Mouse (Mus musculus) small intestine, adult 2 months (tissue): ENCODE data around the gene Lrit2.

ENCODE experiments used
- CTCF ChIP-seq: fragments of 200-500 bp; IDR thresholded peaks from 2 replicates; pipeline ENCODE4 v1.5.1; 2012; ENCODE audit warnings: low read depth, mild to moderate bottlenecking, control low read depth, inconsistent platforms, low read length, moderate library complexity, mixed read lengths; ENCODE audit not compliant: insufficient replicate concordance, insufficient read length; ENCODE audit errors: extremely low read depth
- POLR2A ChIP-seq: fragments of 200-500 bp; IDR thresholded peaks from 2 replicates; pipeline ENCODE4 v1.6.1; 2012; ENCODE audit warnings: low read depth, mild to moderate bottlenecking, control low read depth, inconsistent platforms, low read length, moderate library complexity

DNA sequence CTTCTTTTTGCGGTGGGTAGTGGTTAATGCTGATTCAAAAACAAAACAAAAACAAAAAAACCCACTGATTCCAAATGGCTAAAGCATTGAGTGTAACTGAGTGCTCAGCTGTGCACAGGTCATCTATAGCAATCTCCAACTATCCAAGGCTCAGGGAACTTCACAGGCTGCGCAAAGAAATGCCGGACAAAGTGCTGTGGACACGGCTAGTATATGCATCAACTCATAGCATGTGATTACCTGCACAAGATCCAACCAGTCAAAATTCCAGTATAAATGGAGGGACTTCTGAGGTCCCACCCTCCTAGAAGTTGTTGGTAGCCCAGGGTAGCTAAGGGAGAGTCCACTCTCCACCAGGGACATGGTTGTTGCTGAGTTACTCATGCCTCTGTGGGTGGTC is 51.5 kb downstream of the Lrit2 start:
- TF ChIP-seq CTCF (no peak), POLR2A (no peak)
